Mouse (Mus musculus) left cerebral cortex, postnatal 25 days (tissue): ENCODE results near the gene Fut2. TPM values are rescaled to one million over a fixed set of nuclear protein-coding genes. Genes with fewer than 3 reads are reported as not detected.
A peak's percentile ranks its signal among the peaks of the same experiment; 100 is the strongest.

Experiments
- DNase-seq, 2 experiments: peaks; one replicate each; pipeline ENCODE4 v3.0.0; 2022; ENCODE audit warnings: low spot score in 2 of 2, mixed read lengths in 1 of 2
- intact Hi-C: fragments of 180-260 bp; cut with DNase I; formaldehyde crosslinking; loops from one replicate; pipeline ENCODE4 v1.15.1; 2025
- total RNA-seq, 2 experiments: library from RNA; stranded (reverse); gene quantifications; 2 replicates each; pipeline ENCODE4 v1.2.3; 2021

Gene Fut2
- total RNA-seq, 2 experiments from 2014 or later, result 0.21 TPM; not detected in 1

DNA sequence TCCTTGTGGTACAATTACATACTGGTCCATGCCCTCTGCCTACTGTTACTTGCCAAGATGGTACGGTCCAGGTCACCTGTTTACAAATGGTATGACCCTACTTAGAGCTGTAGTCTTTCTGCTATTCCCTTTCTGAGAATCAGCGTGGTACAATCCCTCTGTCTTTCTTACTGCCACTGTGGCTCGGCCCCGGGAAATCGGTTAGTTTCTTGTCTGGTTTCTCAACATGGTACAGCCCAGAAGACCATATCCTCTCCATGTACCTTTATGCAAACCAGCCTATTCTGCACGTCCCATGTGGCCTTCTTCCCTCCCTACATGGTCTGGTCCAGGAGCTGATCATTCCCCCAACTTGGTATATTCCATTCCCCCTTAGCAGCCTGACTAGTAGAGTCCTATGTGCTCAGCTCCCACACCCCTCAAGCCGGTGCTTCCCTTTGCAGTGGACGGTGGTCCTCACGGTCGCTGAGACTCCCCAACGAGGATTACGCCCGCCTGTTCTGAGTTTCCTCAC is 37.9 kb upstream of the Fut2 start:
- peak; percentile 83 to 93 for DNase-seq
- intact Hi-C loops, result loop anchor here (10.0 kb wide), 1 partner anchor 239 kb away; the partner anchor contains the start of gene Bax

DNA sequence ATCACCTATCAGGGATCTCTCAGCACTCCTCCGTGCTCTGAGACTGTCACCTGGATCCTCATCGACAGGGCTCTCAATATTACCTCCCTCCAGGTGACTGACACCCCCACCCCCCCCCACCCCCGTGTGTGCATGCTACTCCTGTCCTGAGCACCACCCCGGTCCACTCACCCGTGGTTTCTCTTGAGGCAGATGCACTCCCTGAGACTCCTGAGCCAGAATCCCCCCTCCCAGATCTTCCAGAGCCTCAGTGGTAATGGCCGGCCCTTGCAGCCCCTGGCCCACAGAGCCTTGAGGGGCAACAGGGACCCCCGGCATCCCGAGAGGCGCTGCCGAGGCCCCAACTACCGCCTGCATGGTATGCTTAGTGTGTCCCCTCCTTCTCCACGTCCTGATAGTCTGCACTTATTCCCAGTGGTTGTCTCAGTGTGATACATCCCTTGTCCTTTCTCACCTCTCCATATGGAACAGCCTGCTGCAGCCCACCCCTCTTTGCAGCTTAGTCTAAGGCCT is 37.4 kb upstream of the Fut2 start:
- DNase-seq, result no peak
- intact Hi-C loops, result loop anchor here (10.0 kb wide), 1 partner anchor 239 kb away; the partner anchor contains the start of gene Bax

DNA sequence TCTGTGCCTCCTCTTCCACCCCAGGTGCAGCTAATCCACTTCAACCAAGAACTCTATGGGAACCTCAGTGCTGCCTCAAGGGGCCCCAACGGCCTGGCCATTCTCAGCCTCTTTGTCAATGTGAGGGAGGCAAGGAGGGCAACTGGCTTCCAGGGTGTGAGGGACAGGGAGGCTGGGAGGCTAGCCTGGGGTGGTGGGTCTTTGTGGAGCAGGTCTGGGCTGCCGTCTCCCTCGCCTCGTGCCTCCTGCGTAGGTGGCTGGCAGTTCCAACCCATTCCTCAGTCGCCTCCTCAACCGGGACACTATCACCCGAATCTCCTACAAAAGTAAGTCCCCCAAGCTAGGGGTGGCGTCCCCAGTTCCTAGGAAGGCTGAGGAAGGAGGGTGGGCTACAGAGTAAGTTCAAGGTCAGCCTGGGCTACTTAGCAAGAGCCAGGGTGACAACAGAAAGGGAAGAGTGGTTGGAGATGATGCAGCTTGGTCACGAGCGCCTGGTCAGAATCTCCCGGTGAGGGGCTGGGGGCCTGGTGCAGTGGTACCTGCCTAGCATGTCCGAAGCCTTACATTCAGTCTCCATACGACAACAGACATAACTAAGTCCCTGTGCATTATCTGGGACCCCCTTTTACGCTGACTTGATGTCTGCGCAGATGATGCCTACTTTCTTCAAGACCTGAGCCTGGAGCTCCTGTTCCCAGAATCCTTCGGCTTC is 36.8 kb upstream of the Fut2 start:
- DNase-seq, result no peak
- intact Hi-C loops, result loop anchor here (10.0 kb wide), 1 partner anchor 238 kb away; the partner anchor contains the start of gene Bax

DNA sequence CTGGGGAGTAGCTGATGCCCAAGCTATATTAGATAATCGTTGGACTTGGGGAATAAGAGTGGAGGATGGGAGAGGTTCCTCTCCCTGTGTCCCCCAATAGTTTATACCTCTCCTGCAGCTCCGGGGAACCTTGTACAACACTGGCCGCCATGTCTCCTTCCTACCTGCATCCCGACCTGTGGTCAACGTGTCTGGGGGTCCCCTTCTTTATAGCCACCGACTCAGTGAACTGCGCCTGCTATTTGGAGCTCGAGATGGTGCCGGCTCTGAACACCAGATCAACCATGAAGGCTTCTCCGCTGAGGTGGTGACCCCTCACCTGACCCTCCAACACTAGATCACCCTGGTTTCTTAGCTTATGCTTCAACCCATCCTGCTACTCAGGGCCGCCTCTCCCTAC is 36.1 kb upstream of the Fut2 start:
- DNase-seq, result no peak
- intact Hi-C loops, result loop anchor here (10.0 kb wide), 1 partner anchor 238 kb away; the partner anchor contains the start of gene Bax

DNA sequence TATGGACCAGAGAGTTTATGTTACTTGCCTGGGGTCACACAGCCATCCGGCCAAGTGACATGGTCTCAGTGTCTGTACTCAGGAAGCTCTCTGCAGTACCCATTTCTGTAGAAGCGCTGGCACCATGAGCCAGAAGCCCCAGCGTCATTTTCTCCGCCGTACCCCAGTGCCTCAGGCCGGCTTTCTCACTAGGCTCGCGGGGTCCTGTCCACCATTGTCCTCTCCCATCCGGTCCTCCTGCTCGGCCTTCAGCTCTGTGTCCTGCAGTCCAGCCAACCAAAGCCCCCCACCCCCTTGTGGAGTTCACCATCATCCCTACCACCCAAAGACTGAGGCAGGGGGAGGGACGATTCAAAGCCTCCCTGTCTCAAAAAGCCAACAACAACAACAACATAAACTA is 35.4 kb upstream of the Fut2 start:
- intact Hi-C loops, result loop anchor here (10.0 kb wide), 1 partner anchor 237 kb away; the partner anchor contains the start of gene Bax
- no peak for DNase-seq

DNA sequence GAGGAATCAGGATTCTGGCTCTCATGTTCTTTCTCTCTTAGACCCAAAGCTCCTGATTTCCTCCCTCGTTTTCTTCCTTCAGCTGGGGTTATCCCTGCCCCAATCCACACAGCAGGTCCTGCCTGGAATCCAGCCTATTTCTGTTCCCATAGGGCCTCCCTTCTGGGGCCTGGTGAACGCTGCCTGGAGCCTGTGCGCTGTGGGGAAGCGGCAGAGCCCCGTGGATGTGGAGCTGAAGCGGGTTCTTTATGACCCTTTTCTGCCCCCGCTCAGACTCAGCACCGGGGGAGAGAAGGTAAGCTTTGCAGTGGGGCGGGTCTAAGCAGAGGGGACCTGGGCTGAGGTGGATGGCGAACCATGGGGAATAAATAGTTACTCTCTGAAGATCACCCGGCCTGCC is 34.9 kb upstream of the Fut2 start:
- intact Hi-C loops, result loop anchor here (10.0 kb wide), 1 partner anchor 236 kb away; the partner anchor contains the start of gene Bax
- DNase-seq, result no peak

DNA sequence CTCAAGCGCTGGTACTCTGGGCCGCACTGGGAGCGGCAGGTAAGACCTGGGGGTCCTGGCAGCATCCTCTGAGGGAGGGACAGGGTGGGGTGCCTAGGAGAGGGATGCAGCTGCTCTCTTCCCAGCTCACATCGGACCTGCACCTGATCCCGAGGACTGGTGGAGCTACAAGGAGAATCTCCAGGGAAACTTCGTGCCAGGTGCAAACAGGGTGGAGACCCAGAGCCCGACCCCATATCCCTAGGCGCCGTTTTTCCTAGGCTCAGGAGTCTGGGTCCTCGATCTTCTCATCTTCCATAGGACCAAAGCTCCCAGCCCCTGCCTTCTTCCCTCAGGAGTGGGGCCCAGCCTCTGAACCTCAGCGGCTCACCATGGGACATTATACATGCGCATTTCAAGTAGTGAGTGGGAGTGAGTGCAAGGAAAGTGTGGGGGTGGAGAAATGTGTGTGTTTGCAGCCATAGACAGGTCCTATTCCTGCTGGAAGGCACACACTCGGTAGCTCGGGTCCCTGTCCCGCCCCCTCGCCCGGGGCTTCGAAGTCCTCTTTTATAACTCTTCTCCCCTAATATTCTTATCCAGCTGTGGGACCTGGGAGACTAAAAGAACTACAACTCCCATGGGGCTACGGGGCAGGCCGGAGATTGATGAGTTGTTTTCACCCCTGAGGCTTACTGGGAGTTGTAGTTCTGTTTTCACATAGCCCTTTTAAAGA is 34.3 kb upstream of the Fut2 start:
- intact Hi-C loops, result loop anchor here (10.0 kb wide), 1 partner anchor 236 kb away; the partner anchor contains the start of gene Bax
- peak; percentile 81 to 94 for DNase-seq

DNA sequence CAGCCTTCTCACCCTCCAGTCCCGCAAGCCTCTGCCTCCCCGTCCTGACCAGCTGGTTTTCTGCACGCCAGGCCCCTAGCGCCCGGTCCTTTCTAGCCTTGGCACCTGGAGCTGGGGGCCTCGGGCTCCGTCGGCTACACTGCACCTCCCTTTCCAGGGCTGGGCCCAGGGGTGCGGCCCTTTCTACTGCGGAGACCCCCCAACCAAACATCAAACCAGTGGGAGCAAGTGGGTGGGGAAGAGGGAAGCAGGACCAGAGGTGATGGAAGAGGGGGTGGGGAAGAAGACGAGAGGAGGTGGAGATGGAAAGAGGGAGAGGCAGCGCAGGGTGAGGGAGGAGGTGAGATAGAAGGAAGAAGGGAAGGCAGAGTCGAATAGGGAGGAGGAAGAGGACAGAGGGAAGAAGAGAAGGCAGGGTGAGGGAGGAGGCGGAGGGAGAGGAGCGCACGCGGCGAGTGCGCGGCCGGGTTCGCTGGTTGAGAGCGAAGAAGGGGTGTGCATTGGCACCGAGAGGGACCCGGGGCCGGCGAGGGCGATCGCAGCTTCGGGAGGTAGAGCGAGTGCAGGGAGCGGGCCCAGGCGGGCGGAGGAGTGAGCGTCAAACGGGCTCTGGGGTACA is 33.4 kb upstream of the Fut2 start, which contains the start of gene Car11:
Gene Car11, plus strand, starts transcription at position 321 of the 619 bp plus-strand sequence.
- DNase-seq, result peak in 1 of 2 experiments; percentile 65
- intact Hi-C loops, result loop anchor here (10.0 kb wide), 1 partner anchor 235 kb away; the partner anchor contains the start of gene Bax

DNA sequence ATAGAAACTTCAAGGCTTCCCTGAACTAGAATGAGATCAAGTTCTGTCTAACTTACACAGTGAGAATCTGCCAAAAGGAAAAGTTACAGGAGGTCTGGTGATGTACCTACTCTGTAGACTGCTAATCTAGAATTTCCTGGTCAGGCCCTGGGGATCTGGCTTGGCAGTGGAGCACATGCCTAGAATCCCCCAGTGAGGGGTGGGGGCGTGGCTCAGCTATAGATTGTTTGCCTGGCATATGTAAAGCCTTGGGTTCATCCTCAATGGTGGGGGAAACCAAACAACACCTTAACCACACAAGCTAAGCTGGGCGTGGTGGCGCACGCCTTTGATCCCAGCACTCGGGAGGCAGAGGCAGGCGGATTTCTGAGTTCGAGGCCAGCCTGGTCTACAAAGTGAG is 31.7 kb upstream of the Fut2 start:
- intact Hi-C loops, result no loop called here
- DNase-seq, result no peak

DNA sequence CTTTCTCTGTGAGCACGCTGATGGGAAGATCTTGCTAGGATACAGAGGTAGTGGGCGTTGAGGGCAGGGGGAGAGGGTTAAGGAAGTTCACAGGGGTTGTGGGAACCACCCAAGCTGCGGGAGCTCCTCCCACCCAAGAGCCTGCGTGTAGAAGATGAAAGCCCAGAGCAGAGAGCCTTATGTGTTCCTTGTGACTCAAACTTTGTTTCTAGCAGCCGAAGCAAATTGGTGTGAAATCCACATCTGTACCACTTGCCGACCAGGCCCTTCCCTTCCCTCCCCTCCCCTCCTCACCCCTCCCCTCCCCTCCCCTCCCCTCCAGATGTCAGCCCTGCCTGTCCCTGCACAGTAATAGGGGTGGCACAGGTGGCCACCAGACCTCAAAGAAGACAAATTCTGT is 28.9 kb upstream of the Fut2 start:
- intact Hi-C loops, result no loop called here
- no peak for DNase-seq

DNA sequence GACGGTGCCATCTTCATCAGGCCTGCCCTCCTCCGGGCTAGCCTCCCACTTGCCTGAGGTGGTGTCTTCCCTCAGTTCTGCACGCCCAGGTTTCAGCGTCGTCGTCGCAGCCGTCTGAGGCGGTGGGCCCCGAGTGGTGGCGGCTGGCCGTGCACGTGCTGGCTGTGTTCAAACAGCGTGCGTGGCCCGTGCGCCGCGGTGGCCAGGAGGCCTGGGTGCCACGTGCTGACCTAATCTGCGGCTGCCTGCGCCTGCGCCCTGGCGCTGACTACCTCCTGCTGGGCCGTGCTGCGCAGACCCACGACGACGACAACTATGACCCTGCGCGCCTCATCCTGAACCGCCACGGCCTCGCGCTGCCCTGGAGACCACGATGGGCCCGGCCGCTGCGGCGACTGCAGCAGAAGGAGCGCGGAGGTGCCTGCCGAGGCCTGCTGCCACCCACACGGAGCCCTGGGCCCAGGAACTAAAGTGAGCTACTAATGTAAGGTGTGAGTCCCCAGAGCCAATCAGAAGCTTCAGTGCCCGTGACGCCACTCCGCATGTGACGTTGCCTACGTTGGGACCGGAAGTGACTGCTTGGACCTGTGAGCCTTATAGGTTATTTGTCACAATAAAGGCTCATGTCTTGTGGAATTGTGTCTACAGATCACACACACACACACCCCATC is 27.9 kb upstream of the Fut2 start, which contains the start of gene Sec1:
Gene Sec1, minus strand, starts transcription at position 482 of the 671 bp plus-strand sequence.
- intact Hi-C loops, result no loop called here
- DNase-seq, result no peak

DNA sequence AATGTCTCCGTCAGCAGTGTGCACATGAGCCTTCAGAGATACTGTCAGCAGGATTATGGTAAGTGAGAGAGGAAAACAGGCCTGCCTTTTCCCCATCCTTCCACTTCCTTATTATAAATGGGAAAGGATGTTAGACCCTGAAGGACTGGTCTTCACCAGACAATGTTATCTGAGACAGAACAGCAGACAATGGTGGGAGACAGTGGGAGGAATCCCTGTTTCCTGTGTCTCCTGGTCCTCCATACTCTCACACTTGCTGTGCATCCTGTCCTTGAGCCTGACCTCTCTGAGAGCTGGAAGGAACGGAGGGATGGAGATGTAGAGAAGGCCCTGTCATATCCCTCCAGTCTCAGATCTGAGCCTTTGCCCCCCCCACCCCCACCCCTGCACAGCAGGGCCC is 26.2 kb upstream of the Fut2 start:
- DNase-seq, result no peak
- intact Hi-C loops, result no loop called here

DNA sequence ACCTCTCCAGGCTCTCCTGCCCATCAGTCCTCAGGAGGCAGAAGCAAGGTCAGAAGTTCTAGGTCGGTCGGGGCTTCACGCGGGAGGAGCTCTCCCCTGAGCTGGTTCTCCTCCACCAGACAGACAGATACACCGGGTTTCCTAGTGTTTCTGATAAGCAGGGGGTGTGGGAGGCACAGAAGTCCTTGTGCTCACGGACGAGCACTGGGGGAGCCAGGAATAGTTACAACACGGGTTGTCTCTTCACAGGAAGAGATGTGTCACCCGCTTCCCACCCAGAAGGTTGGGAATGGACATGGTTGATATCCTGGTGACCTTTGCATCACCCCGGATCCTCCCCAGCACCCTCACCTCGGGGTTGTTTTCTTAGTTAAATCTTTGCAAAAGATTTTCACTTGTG is 23.6 kb upstream of the Fut2 start:
- intact Hi-C loops, result no loop called here

DNA sequence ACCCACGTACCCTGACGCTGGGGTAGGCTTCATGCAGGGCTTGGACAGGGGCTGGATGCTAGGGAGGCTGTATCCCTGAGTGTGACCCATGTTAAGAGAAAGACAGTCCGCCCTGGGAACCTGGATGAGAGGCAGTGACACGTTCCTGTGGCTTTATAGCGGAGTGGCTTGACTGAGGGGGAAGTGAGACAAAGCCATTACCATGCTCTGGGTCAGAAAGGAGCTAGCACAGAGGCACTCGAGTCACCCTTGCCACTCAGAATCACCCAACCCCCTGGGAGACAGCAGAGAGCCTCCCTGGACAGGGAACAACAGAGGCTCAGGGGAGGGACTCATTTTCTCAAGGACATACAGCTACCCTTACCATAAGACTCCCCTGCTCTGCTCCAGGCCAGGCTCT is 22.9 kb upstream of the Fut2 start:
- DNase-seq, result no peak
- intact Hi-C loops, result no loop called here

More for the DNA sequence above, 23.6 kb upstream of the Fut2 start:
- DNase-seq, result no peak

DNA sequence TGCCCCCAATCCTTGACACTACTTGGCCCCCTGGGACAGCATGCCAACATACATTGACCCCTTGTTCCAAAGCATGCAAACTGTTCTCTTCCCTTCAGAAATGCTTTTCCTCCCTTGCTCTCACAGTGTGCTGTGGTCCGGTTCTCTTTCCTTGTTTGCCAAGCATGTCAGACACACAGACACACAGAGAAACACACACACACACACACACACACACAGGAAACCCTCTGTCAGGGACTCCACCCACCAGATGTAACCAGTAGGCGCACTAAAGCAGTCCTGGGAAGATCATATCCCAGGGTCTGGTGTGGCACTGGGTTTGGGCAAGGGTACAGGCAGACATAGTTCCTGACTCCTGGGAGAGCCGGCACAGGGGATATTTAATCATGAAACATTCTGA is 20.6 kb upstream of the Fut2 start:
- intact Hi-C loops, result no loop called here

DNA sequence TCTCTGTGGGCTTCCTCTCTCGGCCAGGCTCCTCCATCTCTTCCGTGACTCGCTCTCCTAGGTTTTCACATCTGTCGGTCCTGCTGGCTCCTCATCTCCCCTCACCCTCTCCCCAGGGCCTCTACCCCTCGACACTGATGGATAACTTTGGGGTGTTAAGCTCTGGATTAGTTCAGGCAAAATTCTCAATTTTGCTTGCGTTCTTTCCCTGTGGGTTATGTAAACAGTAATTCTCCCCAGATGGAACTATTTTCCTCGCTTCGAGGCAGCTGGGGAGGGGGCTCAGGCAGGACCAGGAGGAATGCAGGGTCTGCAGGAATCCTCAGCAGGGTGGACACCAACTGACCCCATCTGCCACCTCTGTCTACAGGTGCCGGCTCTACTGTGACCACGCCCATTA is 19.6 kb upstream of the Fut2 start:
- intact Hi-C loops, result no loop called here
- DNase-seq, result no peak

More for the DNA sequence above, 20.6 kb upstream of the Fut2 start:
- no peak for DNase-seq

DNA sequence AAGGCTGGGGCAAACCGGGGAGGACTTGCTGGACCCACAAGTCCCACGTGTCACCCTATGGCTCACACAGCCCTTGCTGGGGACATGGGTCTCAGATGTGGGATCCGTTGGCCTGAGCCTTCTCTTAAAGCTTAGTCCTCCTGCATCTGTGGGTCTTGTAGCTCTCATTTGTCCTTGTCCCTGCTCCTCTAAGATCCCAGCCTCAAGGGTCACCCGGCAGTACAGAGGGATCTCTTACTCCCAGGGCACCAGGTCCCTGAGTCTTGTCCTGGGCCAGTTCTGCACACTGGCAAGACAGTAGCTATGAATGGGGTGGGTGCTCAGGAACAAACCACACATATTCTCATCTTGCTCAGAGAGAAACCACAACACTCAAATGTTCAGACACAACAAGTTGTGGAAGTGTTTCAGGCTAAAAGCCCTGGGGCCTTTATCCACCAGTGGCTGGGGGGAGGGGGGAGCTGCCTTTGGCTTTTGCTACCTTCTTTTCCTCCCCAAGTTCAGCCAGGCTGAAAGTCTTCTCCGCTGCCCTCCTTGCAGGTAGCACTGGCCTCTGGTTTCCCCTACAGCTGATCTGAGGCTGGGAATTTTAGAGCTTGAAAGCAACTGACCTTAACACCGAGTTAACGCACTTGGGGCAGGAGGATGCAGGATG is 17.3 kb upstream of the Fut2 start, which contains the start of gene Ntn5:
Gene Ntn5, plus strand, starts transcription at position 627 of the 655 bp plus-strand sequence.
- no peak for DNase-seq
- intact Hi-C loops, result loop anchor here (5.0 kb wide), 2 partner anchors 76 to 91 kb away; no protein-coding TSS in a partner anchor
